Mouse (Mus musculus): ENCODE results near the gene Gpr19. TPM values are rescaled to one million over a fixed set of nuclear protein-coding genes. Genes with fewer than 3 reads are reported as not detected.

The Gpr19 gene
- polyA plus RNA-seq, 3 experiments from 2014 or later: 5.7 to 9.1 (median 6.8) TPM

DNA sequence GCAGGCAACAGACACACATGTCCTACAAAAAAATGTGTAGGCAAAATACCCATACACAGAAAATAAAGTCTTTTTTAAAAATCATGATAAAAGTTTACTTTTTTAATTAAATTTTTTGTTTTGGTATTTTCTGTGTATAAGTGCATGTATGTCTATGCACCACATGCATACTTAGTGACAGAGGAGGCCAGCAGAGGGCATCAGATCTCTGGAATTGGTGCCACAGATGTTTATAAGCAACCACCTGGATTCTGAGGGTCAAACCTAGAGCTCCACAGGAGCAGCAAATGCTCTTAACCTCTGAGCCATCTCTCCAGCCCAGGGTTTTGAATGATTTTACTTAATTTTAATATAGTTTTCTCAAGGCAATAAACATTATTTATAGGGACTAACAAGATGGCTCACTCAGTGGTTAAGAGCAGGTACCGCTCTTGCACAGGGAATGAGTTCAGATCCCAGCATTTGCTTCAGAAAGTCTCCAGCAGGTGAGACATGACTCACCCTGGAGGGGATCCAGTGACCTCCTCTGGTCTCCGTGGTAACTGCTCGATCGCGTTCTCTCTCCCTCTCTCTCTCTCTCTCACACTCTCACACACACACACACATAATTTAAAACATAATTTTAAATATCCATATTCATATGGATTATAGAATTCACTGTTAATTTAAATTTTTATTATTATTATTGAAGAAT is 50.0 kb downstream of the Gpr19 start:
- ATAC-seq: no peak

- ATAC-seq: no peak
Measured at GRCm38 (mm10) chr6:134847550-134847949, 50.8 kb downstream of the Gpr19 start.

GRCm38 (mm10) chr6:134846308-134846707 is 52.1 kb downstream of the Gpr19 start:
- ATAC-seq: no peak

GRCm38 (mm10) chr6:134845726-134846125 is 52.7 kb downstream of the Gpr19 start:
- no peak for ATAC-seq

DNA sequence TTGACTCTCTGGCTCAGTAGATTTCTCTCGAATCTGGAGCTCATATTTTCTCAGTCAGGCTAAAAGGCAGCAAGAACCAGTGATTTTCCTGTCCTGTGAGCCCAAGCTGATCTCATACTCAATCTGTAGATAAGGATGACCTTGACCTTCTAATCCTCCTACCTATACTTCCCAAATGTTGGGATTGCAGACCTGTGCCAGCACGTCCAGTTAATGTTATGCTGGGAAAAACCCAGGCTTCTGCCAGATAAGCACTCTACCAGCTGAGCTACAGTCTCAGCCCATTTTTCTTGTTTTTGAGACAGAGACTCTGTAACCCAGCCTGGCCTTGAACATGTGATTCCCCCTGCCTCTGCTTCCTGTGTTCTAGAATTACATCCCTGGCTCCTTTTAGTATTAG is 58.0 kb downstream of the Gpr19 start:
- no peak for ATAC-seq

DNA sequence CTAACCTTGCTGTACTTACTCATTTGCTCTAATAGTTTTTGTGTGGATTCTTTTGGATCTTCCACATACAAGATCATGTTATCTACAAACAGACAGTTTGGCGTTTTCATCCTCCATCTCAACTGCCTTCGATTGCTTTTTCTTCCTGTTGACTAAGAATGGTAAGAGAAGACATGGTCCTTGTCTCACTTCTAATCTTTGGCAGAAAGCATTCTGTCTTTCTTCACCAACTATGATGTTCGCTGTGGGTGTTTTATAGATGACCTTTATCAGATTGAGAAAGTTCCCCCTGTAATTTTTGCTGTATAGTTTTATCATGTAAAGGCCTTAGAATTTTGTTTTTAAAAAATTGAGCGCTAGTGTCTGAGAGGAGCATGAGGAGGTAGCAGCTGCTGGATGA is 60.3 kb downstream of the Gpr19 start:
- peak; percentile 74 for ATAC-seq

GRCm38 (mm10) chr6:134834585-134835251 is 63.7 kb downstream of the Gpr19 start:
- ATAC-seq: peak; percentile 7

GRCm38 (mm10) chr6:134830776-134831175 is 67.6 kb downstream of the Gpr19 start:
- ATAC-seq: no peak

DNA sequence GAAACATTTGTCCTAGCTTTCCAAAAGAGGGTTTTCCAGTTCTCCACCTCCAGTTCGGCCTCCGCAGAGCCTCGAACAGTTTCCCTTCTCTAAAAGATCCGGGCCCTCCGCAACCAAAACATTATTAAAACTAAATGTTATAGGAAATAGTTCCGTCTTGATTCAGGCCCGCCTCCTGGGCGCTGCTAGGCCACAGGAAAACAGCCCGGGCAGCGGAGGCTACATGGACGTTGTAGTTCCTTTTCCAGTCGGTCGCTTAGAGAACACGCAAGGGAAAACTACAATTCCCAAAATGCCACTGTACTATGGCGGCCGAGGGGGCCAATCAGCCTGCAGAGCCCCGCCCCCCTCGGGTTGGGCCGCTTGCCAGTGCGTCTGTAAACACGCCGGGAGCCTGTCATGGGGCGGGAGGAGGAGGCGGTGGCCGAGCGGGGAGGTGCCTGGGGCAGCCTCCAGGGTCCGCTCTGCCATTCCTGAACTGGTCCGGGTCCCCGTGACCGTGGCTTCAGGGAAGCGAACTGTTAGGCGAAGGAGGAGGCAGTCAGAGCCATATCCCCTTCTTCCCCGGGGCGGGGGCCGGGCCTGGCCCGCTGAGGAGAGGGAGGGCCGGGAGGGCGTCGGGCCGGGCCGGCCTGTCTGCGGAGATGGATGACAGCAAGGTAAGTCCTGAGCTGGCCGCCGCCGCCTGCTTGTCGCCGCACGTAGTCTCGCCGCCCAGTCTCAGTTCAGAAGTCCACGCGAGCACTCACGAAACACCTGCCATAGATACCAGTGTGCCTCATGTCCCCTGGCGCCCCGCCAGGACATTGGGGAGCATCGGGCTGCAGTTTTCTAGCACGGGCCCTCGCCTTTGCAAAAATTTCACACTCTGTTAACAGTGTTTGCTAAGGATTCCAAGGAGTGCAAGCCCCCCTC is 68.3 kb downstream of the Gpr19 start, which contains the start of gene Crebl2:
TSS of gene Crebl2 (plus strand) at position 369 of the 915 bp plus-strand sequence.
- ATAC-seq: peak; percentile 81

DNA sequence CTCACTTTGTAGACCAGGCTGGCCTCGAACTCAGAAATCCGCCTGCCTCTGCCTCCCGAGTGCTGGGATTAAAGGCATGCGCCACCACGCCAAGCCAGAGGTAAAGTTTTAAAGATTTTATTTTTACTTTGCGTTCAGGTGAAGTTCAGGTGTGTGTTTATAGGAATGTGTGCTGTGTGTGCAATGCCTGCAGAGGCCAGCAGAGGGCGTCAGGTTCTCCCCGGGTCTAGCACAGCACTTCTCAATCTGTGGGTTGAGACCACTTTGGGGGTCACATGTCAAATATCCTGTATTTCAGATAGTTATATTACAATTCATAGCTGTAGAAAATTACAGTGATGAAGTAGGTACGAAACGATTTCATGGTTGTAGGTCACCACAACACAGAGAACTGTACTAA is 75.5 kb downstream of the Gpr19 start:
- ATAC-seq: no peak

GRCm38 (mm10) chr6:134820411-134820810 is 78.0 kb downstream of the Gpr19 start:
- no peak for ATAC-seq

DNA sequence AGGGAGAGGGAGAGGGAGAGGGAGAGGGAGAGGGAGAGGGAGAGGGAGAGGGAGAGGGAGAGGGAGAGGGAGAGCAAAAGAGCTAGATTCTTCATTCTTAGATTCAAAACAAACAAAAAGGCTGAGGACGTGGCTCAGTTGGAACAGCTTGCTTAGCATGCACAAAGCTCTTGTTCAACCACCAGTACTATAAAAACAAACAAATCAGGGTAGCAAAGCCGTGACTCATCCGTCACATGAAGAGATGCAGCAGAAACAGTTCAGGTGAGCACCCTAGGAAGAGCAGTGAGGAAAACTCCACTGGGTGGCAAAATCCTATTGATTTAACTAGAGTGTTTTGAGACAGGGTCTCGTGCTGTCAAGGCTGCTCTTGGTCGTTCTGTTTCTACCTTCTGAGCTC is 78.6 kb downstream of the Gpr19 start:
- ATAC-seq: no peak

Other genes with a start within 250 kb of the Gpr19 start
- 1 to 10 TPM; 2.8 to 6.3 (median 5.1) TPM for gene Dusp16, start 106.0 kb downstream of the Gpr19 start, polyA plus RNA-seq (2017; shearing (Covaris generic))
- gene Crebl2, start 68.4 kb downstream of the Gpr19 start, polyA plus RNA-seq (2017; shearing (Covaris generic)): 10 to 100 TPM; 20.4 to 46.1 (median 45.3) TPM
- 10 to 100 TPM; 29.4 to 55.7 (median 51.9) TPM for gene Cdkn1b, start 21.8 kb upstream of the Gpr19 start, polyA plus RNA-seq (2017; shearing (Covaris generic))
- gene Apold1, start 83.1 kb upstream of the Gpr19 start, polyA plus RNA-seq (2017; shearing (Covaris generic)): under 1 TPM in 2 of 3 experiments, not detected in 1; 0.09 to 0.33 TPM
- gene Ddx47, start 113.0 kb upstream of the Gpr19 start, polyA plus RNA-seq (2017; shearing (Covaris generic)): 100 to 1,000 TPM; 133 to 189 (median 188) TPM
- under 1 TPM; 0.28 to 0.73 (median 0.59) TPM for gene Gprc5a, start 167.1 kb upstream of the Gpr19 start, polyA plus RNA-seq (2017; shearing (Covaris generic))
- gene Gprc5d, start 219.7 kb upstream of the Gpr19 start, polyA plus RNA-seq (2017; shearing (Covaris generic)): not detected